Mouse (Mus musculus) heart, postnatal 0 days (tissue): ENCODE data around the gene Iqce. TPM values are rescaled to one million over a fixed set of nuclear protein-coding genes. Genes with fewer than 3 reads are reported as not detected.

Experiments
- ATAC-seq: fragments of 200-750 bp; cut with Nextera tagmentation; 2 replicates; pipeline ENCODE4 v1.8.0; 2017; ENCODE audit warnings: low read depth, moderate number of reproducible peaks, moderate library complexity; ENCODE audit not compliant: insufficient read depth
- DNase-seq: peaks from one replicate; pipeline ENCODE4 v3.0.0-alpha.2; 2016; ENCODE audit warnings: low spot score
- H3K27ac ChIP-seq: fragments of 300-500 bp; sonication (generic); 2 replicates; pipeline ENCODE4 v1.5.1; 2014; ENCODE audit warnings: low read depth, mild to moderate bottlenecking
- H3K27me3 ChIP-seq: fragments of 300-500 bp; sonication (generic); 2 replicates; pipeline ENCODE4 v1.6.1; 2014; ENCODE audit warnings: low read length, mixed read lengths; ENCODE audit not compliant: control insufficient read depth, insufficient read depth
- H3K36me3 ChIP-seq: fragments of 300-500 bp; sonication (generic); replicated peaks from 2 replicates; pipeline ENCODE4 v1.6.1; 2014; ENCODE audit warnings: low read length, mixed read lengths; ENCODE audit not compliant: control insufficient read depth, insufficient read depth
- H3K4me1 ChIP-seq: fragments of 300-500 bp; sonication (generic); 2 replicates; pipeline ENCODE4 v1.6.1; 2014; ENCODE audit warnings: antibody characterized with exemption; ENCODE audit not compliant: control insufficient read depth, insufficient read depth
- H3K4me2 ChIP-seq: fragments of 300-500 bp; sonication (generic); 2 replicates; pipeline ENCODE4 v1.6.1; 2014; ENCODE audit warnings: low read depth, mild to moderate bottlenecking, low read length, moderate library complexity
- H3K4me3 ChIP-seq: fragments of 300-500 bp; sonication (generic); 2 replicates; pipeline ENCODE4 v1.5.1; 2014; ENCODE audit warnings: low read depth, low read length
- H3K9ac ChIP-seq: fragments of 300-500 bp; sonication (generic); replicated peaks from 2 replicates; pipeline ENCODE4 v1.6.1; 2014; ENCODE audit warnings: low read depth, low read length, mixed read lengths
- H3K9me3 ChIP-seq: fragments of 300-500 bp; sonication (generic); replicated peaks from 2 replicates; pipeline ENCODE4 v1.6.1; 2016; ENCODE audit warnings: low read length; ENCODE audit not compliant: control insufficient read depth
- CTCF ChIP-seq: IDR thresholded peaks from 2 replicates; pipeline ENCODE4 v1.5.1; 2016; ENCODE audit warnings: antibody characterized with exemption, control low read depth, low read depth
- EP300 ChIP-seq: IDR thresholded peaks from 2 replicates; pipeline ENCODE4 v1.6.1; 2016; ENCODE audit warnings: antibody characterized with exemption, low read depth
- WGBS: fragments of 180-500 bp; shearing (Covaris S2); extraction: QIAGEN DNeasy Blood & Tissue Kit; methylation state at CpG from one replicate; pipeline ENCODE4 v1.1.7; 2014; 5-methylcytosine and 5-hydroxymethylcytosine counted together
- polyA plus RNA-seq: library from polyadenylated mRNA; unstranded; fragments of >200 nt; fragmentation: Nextera tagmentation; extraction: Ambion mirVana; gene quantifications from 2 replicates; pipeline ENCODE4 v1.2.1, GENCODE M21; 2015
- total RNA-seq: library from RNA; depleted of rRNA; stranded (reverse); fragments of >200 nt; gene quantifications from 2 replicates; pipeline ENCODE4 v1.2.3, GENCODE M21; 2014; ENCODE audit warnings: low replicate concordance

Gene Iqce
- total and polyA plus RNA-seq, 2 experiments from 2014 or later = 3.8 to 5.1 TPM

DNA sequence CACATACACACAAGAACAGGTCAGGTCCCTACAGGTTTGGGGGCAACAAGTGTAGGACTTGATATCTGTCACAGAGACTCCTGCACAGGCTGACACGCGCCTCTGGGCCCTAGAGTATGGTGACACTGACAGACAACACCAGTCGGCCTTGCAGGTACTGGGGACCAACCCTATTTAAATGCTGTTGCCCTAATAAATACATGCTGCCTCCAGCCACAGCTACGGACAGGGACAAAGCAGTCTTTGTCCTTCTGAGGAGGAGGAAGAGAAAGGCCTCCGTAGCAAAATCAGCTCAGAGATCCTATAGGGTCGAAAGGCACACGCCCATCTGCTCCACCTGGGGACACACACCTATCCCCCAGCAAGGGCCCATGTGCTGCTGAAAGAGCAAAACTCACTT is 6.2 kb downstream of the Iqce start:
- no peak overlapping the region for H3K4me2 ChIP-seq
- WGBS = 87% methylated on average over 7 of the region's 7 CpGs
- DNase-seq (no peak), ATAC-seq (no peak)
- H3K4me1 ChIP-seq = no peaks in the 10 kb centered on the region
- H3K4me3 ChIP-seq = no peak overlapping the region
- peaks cover 19% of the 10 kb centered on the region for H3K36me3 ChIP-seq
- no peaks in the 10 kb centered on the region for H3K27me3 ChIP-seq
- TF ChIP-seq CTCF (no peak), EP300 (no peak)
- no peak overlapping the region for H3K27ac ChIP-seq
- no peak overlapping the region for H3K9ac ChIP-seq
- no peaks in the 10 kb centered on the region for H3K9me3 ChIP-seq

DNA sequence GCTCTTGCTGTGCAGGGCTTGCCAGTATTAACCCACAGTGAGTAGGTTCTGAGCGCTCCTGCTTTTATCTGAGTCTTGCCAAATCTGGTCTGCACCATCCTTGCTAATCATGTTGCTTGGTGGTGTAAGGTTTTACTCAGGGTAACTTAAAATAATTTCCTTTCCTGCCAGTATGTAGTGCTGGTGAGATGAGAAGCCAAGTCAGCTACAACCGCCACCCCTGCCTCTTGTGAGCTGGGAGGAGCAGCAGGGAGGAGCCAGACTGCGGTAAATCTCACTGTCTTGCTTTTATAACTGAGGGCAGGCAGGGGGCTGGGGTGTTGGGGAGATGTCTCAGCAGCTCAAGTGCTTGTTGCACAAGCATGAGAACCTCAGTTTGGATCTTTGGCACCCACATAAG is 13.7 kb downstream of the Iqce start:
- no peaks in the 10 kb centered on the region for H3K27me3 ChIP-seq
- TF ChIP-seq CTCF = no peak
- TF ChIP-seq EP300 = no peak
- no peaks in the 10 kb centered on the region for H3K4me1 ChIP-seq
- H3K4me2 ChIP-seq = no peak overlapping the region
- H3K27ac ChIP-seq = no peak overlapping the region
- no peak overlapping the region for H3K9ac ChIP-seq
- no peak overlapping the region for H3K4me3 ChIP-seq
- H3K36me3 ChIP-seq = peaks cover 34% of the 10 kb centered on the region
- ATAC-seq (no peak), DNase-seq (no peak)
- no peaks in the 10 kb centered on the region for H3K9me3 ChIP-seq
- 69% methylated on average over 3 of the region's 3 CpGs for WGBS

DNA sequence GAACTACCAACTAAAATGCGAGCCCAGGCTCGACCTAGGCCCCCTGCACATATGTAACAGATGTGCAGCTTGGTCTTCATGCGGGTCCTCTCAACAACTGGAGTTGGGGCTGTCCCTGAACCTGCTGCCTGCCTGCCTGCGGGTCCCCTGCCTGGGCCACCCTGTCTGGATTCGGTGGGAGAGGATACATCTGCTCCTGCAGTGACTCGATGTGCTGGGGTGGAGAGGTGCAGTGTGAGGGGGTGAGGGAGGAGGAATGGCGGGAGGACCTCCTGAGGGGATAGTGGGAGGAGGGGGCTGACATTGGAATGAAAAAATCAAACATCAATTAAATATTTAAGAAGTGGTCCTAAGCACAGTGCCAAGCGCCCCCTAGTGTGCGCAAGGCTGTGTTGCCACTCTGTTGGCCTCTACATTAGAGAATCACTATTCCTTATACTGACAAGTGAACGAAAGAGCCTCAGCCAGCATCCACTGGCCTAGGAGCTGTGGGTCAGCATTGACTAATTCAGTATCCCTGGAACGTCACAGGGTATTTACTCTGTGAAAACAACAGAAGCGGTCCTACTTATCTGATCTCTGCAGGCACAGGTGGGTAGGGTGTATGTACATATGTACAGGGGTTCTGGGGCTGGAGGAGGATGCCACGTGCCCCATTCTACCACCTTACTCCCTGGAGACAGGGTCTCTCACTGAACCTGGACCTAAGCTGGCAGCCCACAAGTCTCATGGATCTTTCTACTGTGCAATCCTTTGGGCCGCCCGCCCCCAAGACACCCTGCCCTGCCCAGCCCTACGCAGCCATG is 17.6 kb downstream of the Iqce start:
- ATAC-seq (peak; percentile 41), DNase-seq (no peak)
- TF ChIP-seq EP300 (no peak), CTCF (peak; percentile 73)

DNA sequence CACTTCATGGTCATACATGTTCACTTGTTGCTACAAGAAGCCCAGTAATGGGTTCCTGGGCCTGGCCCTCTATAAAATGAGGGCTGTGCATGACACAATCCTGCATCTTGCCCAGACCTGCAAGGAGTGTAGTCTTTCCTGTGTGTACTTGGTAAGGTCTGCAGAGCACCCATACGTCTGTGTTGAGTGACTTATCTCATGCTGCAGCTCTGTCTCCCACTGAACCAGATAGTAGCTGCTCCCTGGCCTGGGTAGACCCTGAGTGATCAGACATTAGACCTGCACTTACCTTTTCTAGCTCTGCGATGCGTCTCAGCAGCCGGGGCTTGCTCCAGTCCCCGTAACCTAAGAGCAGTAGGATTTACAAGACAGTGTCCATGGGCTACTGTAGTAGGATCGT is 20.1 kb downstream of the Iqce start:
- 94% methylated on average over 6 of the region's 6 CpGs for WGBS

More for the DNA sequence above, 17.6 kb downstream of the Iqce start:
- Histone ChIP-seq H3K36me3 (peaks cover 19% of the 10 kb centered on the region), H3K27ac (no peak overlapping the region), H3K4me3 (no peak overlapping the region), H3K27me3 (no peaks in the 10 kb centered on the region), H3K9me3 (no peaks in the 10 kb centered on the region), H3K4me1 (no peaks in the 10 kb centered on the region), H3K4me2 (no peak overlapping the region), H3K9ac (no peak overlapping the region)
- 65% methylated on average over 16 of the region's 16 CpGs for WGBS

DNA sequence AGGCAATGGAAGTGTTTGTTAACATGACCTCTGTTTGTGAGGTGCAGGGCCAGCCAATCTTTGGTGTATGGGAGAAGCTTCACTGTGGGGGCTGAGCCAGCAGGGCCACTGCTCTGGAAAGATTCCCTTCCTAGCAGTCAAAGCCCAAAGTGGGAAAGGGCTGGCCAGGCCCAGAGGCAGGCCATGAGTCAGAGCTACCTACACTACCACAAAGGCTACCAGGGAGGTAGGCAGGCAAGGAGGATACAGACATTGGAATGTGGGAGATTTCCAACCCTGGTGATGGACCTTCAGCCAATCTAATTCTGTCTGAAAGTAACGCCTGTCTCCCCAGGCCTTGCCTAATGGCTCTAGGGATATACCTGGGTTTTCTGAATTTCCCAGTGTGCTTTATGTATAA is 21.2 kb downstream of the Iqce start:
- H3K27me3 ChIP-seq = no peaks in the 10 kb centered on the region
- H3K9me3 ChIP-seq = no peaks in the 10 kb centered on the region
- DNase-seq (no peak), ATAC-seq (no peak)
- WGBS = 80% methylated on average over 1 of the region's 1 CpGs
- H3K27ac ChIP-seq = no peak overlapping the region
- no peaks in the 10 kb centered on the region for H3K4me1 ChIP-seq
- H3K4me3 ChIP-seq = no peak overlapping the region
- no peak overlapping the region for H3K4me2 ChIP-seq
- no peak overlapping the region for H3K9ac ChIP-seq
- peaks cover 12% of the 10 kb centered on the region; the same call in 1 of the 2 replicates for H3K36me3 ChIP-seq
- no peak for TF ChIP-seq EP300
- no peak for TF ChIP-seq CTCF

More for the DNA sequence above, 20.1 kb downstream of the Iqce start:
- TF ChIP-seq CTCF = no peak
- TF ChIP-seq EP300 = no peak
- ATAC-seq (no peak), DNase-seq (no peak)
- no peaks in the 10 kb centered on the region for H3K27me3 ChIP-seq
- no peak overlapping the region for H3K4me2 ChIP-seq
- H3K4me3 ChIP-seq = no peak overlapping the region
- no peaks in the 10 kb centered on the region for H3K4me1 ChIP-seq
- H3K9ac ChIP-seq = no peak overlapping the region
- no peaks in the 10 kb centered on the region for H3K9me3 ChIP-seq
- H3K36me3 ChIP-seq = peaks cover 11% of the 10 kb centered on the region; the same call in 1 of the 2 replicates
- no peak overlapping the region for H3K27ac ChIP-seq
